ENCODE assay signal across 8 mouse cellular contexts in the genomic region with DNA sequence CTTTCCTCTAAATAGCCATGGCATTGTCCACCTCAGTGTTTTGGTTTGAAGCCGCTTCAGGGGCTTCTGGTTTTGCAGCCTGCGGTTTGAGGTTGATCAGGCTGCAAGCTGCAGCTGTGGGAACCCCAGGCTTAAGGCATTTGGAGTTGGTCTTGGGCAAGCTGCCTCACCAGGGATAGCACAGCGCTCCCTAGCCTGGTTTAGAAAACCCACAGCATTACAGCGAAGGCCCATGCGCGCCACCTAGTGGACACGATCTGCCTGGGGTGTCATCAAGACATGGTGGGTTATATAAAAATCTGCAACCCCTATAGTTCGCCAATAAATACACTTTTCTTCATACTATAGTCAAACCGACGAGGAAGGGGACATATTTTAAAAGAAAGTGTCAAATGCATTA.
DNase-seq lines count a peak whose midpoint lies in the region; ATAC-seq and TF ChIP-seq lines count a peak whose summit lies in the region.

No protein-coding gene starts in this region.

- WGBS in cerebellum, adult 2 months = 10% methylated on average over 10 of the region's 10 CpGs
- WGBS in lung, embryonic 14.5 days = 8% methylated on average over 10 of the region's 10 CpGs

- peak; percentile 92 for TF ChIP-seq RAD21 in MEL (IDR thresholded peaks at IDR 0.05; ENCODE audit: low read depth, low read length)

- DNase-seq in MEL (ENCODE audit: low read depth, low spot score) = peak; percentile 95
- DNase-seq in cerebellum, adult 2 months = peak; percentile 69 to 74
- peak; percentile 93 for DNase-seq in forelimb bud, embryonic 11.5 days (ENCODE audit: low read depth, low spot score)
- peak; percentile 94 for DNase-seq in heart, postnatal 4 days
- peak; percentile 46 to 85 for DNase-seq in layer of hippocampus, adult 8-10 months (ENCODE audit: low spot score in 2 of 2)
- peak; percentile 95 for DNase-seq in lung, embryonic 14.5 days
- peak; percentile 86 for DNase-seq in testis, postnatal 14 days (ENCODE audit: low spot score)

- ATAC-seq in lung, embryonic 14.5 days (ENCODE audit: insufficient read depth) = peak; percentile 60; the same call in 1 of the 2 replicates
- ATAC-seq in neutrophil, adult 5-6 weeks (ENCODE audit: extremely low read depth, insufficient number of reproducible peaks, low FRiP score, poor library complexity, severe bottlenecking) = peak; percentile 83

- peaks cover 0 to 5% of the 10 kb centered on the region in 2 experiments; a peak in 2 of 4 replicates for H3K36me3 ChIP-seq in MEL (ENCODE audit: control insufficient read depth in 1 of 2, insufficient read depth in 2 of 2, low read length in 2 of 2)
- H3K36me3 ChIP-seq in lung, embryonic 14.5 days (ENCODE audit: insufficient read depth) = no peaks in the 10 kb centered on the region

- H3K4me1 ChIP-seq in MEL (ENCODE audit: control insufficient read depth in 1 of 2, insufficient read depth in 2 of 2, low read length in 2 of 2) = 0 out of 4 replicates have a peak, but pooled peaks cover 0 to 3% of the 10 kb centered on the region in 2 experiments
- H3K4me1 ChIP-seq in cerebellum, adult 2 months (ENCODE audit: control insufficient read depth, insufficient read depth, low read length) = no peaks in the 10 kb centered on the region
- H3K4me1 ChIP-seq in lung, embryonic 14.5 days (ENCODE audit: insufficient read depth) = peaks cover 11% of the 10 kb centered on the region

- no peak for TF ChIP-seq EP300 in MEL (IDR thresholded peaks at IDR 0.05; ENCODE audit: low read depth in 1 of 2, low read length in 2 of 2)

- H3K27me3 ChIP-seq in MEL (ENCODE audit: control insufficient read depth in 1 of 2, insufficient read depth in 2 of 2, low read length in 2 of 2) = peaks cover 0 to 7% of the 10 kb centered on the region in 2 experiments
- no peaks in the 10 kb centered on the region; the same call in 1 of the 2 replicates for H3K27me3 ChIP-seq in cerebellum, adult 2 months (ENCODE audit: control insufficient read depth, insufficient read depth, low read length)
- H3K27me3 ChIP-seq in lung, embryonic 14.5 days (ENCODE audit: insufficient read depth, low read length) = peaks cover 47% of the 10 kb centered on the region

- TF ChIP-seq CTCF in MEL (IDR thresholded peaks at IDR 0.05 in 2 of 3, conservative IDR thresholded peaks at IDR 0.05 in 1 of 3; ENCODE audit: control insufficient read depth in 1 of 3, insufficient read depth in 1 of 3, low read depth in 2 of 3, low read length in 3 of 3, poor library complexity in 1 of 3, severe bottlenecking in 1 of 3) = peak; percentile 93 to 100 (median 99)
- TF ChIP-seq CTCF in cerebellum, adult 2 months (IDR thresholded peaks at IDR 0.05; ENCODE audit: borderline replicate concordance, insufficient read depth, low read depth, low read length) = peak; percentile 78
- peak; percentile 95 for TF ChIP-seq CTCF in lung, embryonic 14.5 days (IDR thresholded peaks at IDR 0.05; ENCODE audit: low read depth)

- H3K27ac ChIP-seq in MEL (ENCODE audit: control insufficient read depth, low read depth, low read length) = 0 out of 2 replicates have a peak overlapping the region, but pooled peaks have one; percentile 2
- no peak overlapping the region for H3K27ac ChIP-seq in cerebellum, adult 2 months (ENCODE audit: insufficient read depth, low read length)
- H3K27ac ChIP-seq in lung, embryonic 14.5 days (ENCODE audit: low read depth) = no peak overlapping the region

- peak overlapping the region; percentile 54 for H3K4me2 ChIP-seq in lung, embryonic 14.5 days

- H3K9ac ChIP-seq in MEL (ENCODE audit: control insufficient read depth, low read depth, low read length, poor library complexity, severe bottlenecking) = peak overlapping the region; percentile 53
- H3K9ac ChIP-seq in lung, embryonic 14.5 days = no peak overlapping the region

- no peaks in the 10 kb centered on the region for H3K9me3 ChIP-seq in MEL (replicated peaks; ENCODE audit: insufficient read depth, low read length)
- H3K9me3 ChIP-seq in lung, embryonic 14.5 days (ENCODE audit: low read depth, low read length) = no peaks in the 10 kb centered on the region

- H3K4me3 ChIP-seq in MEL (ENCODE audit: control insufficient read depth in 1 of 2, insufficient read depth in 1 of 2, low read depth in 2 of 2, low read length in 2 of 2) = peak overlapping the region; percentile 46 to 53
- no peak overlapping the region for H3K4me3 ChIP-seq in cerebellum, adult 2 months (replicated peaks; ENCODE audit: insufficient read depth, low read depth, low read length)
- H3K4me3 ChIP-seq in lung, embryonic 14.5 days (ENCODE audit: low read depth, low read length) = no peak overlapping the region

- H3K79me2 ChIP-seq in MEL (ENCODE audit: control insufficient read depth, insufficient read depth, low read length, poor library complexity) = no peaks in the 10 kb centered on the region

- no peak for TF ChIP-seq POLR2A in MEL (IDR thresholded peaks at IDR 0.05; ENCODE audit: control insufficient read depth in 1 of 2, insufficient read depth in 1 of 2, low read depth in 1 of 2, low read length in 2 of 2, poor library complexity in 1 of 2)
- TF ChIP-seq POLR2A in cerebellum, adult 2 months (IDR thresholded peaks at IDR 0.05; ENCODE audit: borderline replicate concordance, insufficient read depth, low read length) = no peak

TF ChIP-seq in MEL, 35 proteins besides CTCF, POLR2A, EP300 and RAD21:
- TF ChIP-seq MYC (IDR thresholded peaks at IDR 0.05; ENCODE audit: low read depth, low read length) (no peak), HCFC1 (IDR thresholded peaks at IDR 0.05; ENCODE audit: low read depth, low read length) (no peak), CHD2 (IDR thresholded peaks at IDR 0.05; ENCODE audit: low read length) (no peak), ELF1 (IDR thresholded peaks at IDR 0.05; ENCODE audit: low read depth, low read length) (no peak), USF2 (IDR thresholded peaks at IDR 0.05; ENCODE audit: borderline replicate concordance in 1 of 2, insufficient read depth in 1 of 2, low read depth in 1 of 2, low read length in 2 of 2) (no peak), JUND (IDR thresholded peaks at IDR 0.05; ENCODE audit: low read depth, low read length) (no peak), POLR2AphosphoS2 (IDR thresholded peaks at IDR 0.05; ENCODE audit: low read length) (no peak), SIN3A (IDR thresholded peaks at IDR 0.05; ENCODE audit: low read length) (peak; percentile 45; the same call in 1 of the 2 replicates), MAX (IDR thresholded peaks at IDR 0.05; ENCODE audit: low read length) (no peak), ZMIZ1 (IDR thresholded peaks at IDR 0.05; ENCODE audit: low read depth, low read length) (no peak), ETS1 (IDR thresholded peaks at IDR 0.05; ENCODE audit: low read depth, low read length) (no peak), ZKSCAN1 (IDR thresholded peaks at IDR 0.05; ENCODE audit: low read depth, low read length) (no peak), ZC3H11A (IDR thresholded peaks at IDR 0.05; ENCODE audit: low read depth, low read length) (peak; percentile 66), RCOR1 (IDR thresholded peaks at IDR 0.05; ENCODE audit: low read depth, low read length) (no peak), NRF1 (IDR thresholded peaks at IDR 0.05; ENCODE audit: insufficient read depth, low read depth, low read length, poor library complexity, severe bottlenecking) (no peak), GATA1 (IDR thresholded peaks at IDR 0.05; ENCODE audit: low read depth, low read length) (no peak), SMC3 (IDR thresholded peaks at IDR 0.05; ENCODE audit: low read depth, low read length) (peak; percentile 89), TBP (IDR thresholded peaks at IDR 0.05; ENCODE audit: low read depth, low read length) (no peak), ZNF384 (IDR thresholded peaks at IDR 0.05; ENCODE audit: low read depth, low read length) (no peak), USF1 (IDR thresholded peaks at IDR 0.05; ENCODE audit: low read depth, low read length) (no peak), POLR2AphosphoS5 (IDR thresholded peaks at IDR 0.05; ENCODE audit: borderline replicate concordance, low read depth, low read length) (no peak), E2F4 (IDR thresholded peaks at IDR 0.05; ENCODE audit: borderline replicate concordance, low read depth, low read length) (no peak), GABPA (IDR thresholded peaks at IDR 0.05; ENCODE audit: low read depth, low read length) (no peak), TCF12 (IDR thresholded peaks at IDR 0.05; ENCODE audit: low read depth, low read length) (0 out of 2 replicates have a peak, but pooled peaks have one; percentile 14), BHLHE40 (IDR thresholded peaks at IDR 0.05; ENCODE audit: borderline replicate concordance, low read depth, low read length) (no peak)

Comparison
In these comparisons a context has a peak if more than half of its experiments do, and no peak if none do; other contexts are left out.
1. H3K4me3 ChIP-seq: peak in MEL (2 of 2); none in cerebellum, adult 2 months (single experiment) and lung, embryonic 14.5 days (single experiment).
2. Peak in every context shown above with its lines, with median percentiles within 50 percentile points of each other: DNase-seq and CTCF ChIP-seq.